Mouse (Mus musculus) hindlimb bud, embryonic 11.5 days (tissue): ENCODE results near the gene Opcml.
A peak's percentile ranks its signal among the peaks of the same experiment; 100 is the strongest.

Experiments used
- DNase-seq: peaks from one replicate; pipeline ENCODE4 v3.0.0-alpha.2; 2012; ENCODE audit warnings: low read depth, low spot score; ENCODE audit errors: extremely low spot score

Gene Opcml

DNA sequence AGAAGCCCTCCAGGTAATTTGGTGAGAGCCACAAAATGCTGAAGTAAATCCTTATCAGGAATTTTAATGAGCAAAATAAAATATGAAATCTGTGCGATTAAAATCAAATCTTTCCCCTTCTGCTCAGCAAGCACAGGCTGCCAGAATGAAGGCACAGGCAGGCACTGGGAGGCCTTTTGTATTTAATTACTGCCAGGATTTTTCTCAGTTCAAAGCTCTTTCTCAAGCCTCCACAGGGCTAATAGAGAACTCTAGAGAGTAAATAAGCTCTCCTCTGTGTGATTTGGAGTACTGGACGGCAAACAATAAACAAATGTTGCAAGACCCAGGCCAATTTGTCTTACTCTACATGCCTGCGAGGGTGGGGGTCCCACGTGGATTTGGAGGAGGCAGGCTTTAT lies 208.2 kb downstream of the Opcml start:
- no peak for DNase-seq

GRCm38 (mm10) chr9:28003131-28003530 lies 212.6 kb downstream of the Opcml start:
- DNase-seq, result no peak

DNA sequence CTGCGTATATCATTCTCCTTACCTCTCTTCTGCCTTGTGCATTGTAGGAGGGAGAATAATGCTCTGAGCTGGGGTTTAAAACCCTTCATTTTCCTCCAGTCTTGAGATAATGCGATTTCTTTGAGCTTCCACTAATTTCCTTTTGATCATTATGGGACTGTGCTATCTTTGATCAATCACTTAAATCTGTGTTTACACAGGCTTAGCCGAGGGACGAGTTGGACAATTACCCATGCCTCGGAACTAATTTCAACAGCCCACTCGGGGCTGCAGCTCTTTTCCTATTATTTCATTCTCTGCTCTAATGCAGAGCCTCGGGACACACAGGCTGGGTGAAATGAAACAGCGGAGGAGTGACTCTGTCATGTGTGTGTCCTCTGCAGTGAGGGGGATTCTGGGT lies 220.9 kb downstream of the Opcml start:
- DNase-seq, result no peak

DNA sequence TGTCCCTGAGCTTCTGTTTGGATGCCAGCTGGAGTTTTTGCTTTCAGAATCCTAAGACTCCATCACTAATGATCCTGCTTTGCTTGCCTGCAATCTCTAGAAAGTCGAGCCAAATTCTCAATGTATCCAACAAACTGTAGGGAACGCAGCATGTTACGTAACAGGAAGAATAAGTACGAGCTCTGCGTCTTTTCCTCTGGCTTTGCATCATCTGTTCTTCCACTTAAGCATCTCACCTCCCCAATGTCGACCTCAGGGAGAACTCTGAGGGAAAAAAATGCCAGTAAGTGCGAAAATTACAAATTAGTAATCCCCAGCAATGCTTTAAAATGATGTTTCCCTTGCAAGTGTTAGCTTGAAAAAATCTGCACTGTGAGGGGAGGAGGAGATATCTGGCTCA lies 222.1 kb downstream of the Opcml start:
- DNase-seq, result no peak

- DNase-seq, result no peak
These were observed 222.6 kb downstream of the Opcml start for GRCm38 (mm10) chr9:28013192-28013591.

DNA sequence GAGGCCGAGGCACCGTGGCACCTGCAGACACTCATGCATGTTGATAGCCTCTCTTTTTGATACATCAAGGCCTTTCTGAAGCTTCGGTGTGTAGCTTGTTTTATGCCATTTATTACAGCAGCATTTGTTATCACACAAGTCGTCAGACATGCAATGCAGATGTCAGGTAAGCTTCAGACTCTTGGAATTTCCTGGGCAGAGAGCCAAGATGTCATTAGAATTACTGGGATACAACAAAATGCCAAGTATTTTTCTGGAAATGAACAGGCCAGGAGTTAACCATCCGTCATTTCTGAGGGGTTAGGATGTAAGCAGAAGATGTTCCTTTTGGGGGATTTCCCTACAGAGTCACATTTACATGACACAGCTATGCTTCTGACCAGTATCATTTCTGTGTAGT lies 237.6 kb downstream of the Opcml start:
- no peak for DNase-seq

- no peak for DNase-seq
These were observed 238.3 kb downstream of the Opcml start for GRCm38 (mm10) chr9:28028788-28029393.

DNA sequence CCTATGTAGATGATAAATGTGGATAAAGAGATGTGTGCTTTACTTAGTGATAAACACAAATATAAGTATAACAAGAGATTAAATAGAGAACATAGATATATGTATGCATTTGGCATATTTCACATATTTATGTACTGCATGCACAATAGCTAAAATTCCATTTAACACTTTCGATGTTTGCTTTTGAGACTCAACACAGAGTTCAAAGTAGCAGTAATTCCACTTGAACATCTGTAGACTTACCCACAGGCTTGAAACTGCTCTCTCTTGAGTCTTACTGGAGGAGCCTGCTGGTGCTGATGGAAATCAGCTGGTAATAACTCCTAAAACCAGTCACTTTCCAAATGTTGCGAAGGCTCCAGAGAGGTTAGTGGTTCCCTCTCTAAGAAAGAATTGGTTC lies 258.6 kb downstream of the Opcml start:
- DNase-seq, result no peak

DNA sequence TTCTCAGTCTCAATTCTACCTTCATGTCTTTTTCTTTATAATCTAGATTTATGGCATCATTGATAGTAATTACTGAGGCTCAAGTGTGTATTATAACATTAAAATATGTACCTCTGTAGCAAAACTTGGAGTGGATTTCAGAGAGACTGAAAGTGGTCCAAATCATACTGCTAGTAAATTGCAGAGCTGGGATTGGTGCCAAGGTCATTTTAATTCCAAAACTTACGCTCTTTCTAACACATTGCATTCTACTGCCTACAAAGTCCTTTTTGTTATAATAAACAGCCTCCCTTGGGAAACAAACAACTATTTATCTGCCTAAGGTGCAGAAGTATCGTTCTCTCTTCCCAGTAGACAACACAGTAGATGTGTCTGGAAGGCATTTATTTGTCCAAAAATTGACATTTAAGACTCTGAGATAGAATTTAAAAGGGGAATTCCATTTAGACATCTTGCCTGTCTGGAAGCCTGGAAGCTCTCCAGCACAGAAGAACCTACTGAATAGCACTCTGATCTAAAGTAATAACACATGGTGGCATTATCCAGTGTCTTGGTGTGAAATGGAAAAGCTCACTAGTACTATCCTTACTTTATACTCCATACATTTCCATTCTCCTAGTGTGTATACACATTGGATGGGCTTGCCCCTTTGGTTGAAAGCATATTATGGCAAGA lies 266.7 kb downstream of the Opcml start:
- no peak for DNase-seq

DNA sequence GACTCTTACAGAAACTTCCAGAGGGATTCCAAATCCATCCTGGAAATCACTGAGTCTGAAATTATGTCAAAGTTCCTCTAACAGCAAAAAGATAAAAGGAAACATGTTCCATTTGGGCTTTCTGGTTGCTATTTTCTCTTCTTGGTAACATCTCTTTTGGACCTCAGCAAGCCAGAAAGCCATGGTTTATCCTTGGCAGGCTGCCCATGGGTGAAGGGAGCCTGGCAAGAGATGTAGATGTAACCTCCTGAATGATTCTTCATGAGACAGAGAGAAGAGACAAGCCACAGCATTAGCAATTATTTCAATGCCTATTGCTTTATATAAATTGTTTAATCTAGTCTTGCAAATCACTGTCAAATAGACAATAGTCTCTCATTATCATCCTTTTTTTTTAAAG lies 274.6 kb downstream of the Opcml start:
- DNase-seq, result no peak

DNA sequence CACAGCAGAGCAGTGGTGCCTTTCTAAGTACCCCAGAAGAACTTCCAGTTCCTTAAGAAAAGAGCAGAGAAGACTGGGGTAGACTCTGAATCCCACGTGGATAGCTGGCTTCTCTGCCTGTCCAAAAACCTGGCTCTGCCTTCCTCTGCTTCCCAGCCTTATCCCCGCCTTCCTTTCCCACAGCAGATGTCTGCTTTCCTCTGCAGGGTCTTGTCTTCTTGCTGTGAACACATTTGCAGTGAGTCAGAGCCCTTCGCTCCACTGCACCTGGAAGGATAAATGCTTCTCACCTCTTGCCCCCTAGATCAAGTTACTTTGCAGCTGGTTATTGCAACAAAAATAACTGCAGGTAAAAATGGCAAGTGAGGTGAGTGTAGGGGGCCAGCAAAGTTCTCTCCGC lies 290.1 kb downstream of the Opcml start:
- no peak for DNase-seq

GRCm38 (mm10) chr9:28083754-28084153 lies 293.2 kb downstream of the Opcml start:
- DNase-seq, result no peak

GRCm38 (mm10) chr9:28084273-28084726 lies 293.7 kb downstream of the Opcml start:
- DNase-seq, result no peak

DNA sequence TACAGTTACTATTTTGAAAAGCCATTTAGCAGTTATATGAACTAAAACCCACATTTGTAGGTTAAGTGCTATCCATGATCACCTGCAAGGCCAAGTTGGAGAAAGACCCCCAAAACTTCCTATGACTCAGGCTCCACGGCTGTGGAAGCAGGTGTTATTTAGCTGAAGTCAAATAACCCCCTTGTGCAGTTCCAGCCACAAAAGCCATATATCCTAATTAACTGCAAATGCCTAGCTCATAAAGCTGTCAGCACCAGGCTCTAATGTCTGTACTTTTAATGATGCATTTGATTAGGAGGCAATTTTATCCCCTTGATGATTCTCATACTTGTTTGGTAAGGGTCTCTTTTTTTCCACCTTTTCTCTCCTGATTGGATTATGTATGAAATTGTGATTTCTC lies 300.8 kb downstream of the Opcml start:
- peak; percentile 89 for DNase-seq

GRCm38 (mm10) chr9:28094722-28095121 lies 304.1 kb downstream of the Opcml start:
- DNase-seq, result no peak

DNA sequence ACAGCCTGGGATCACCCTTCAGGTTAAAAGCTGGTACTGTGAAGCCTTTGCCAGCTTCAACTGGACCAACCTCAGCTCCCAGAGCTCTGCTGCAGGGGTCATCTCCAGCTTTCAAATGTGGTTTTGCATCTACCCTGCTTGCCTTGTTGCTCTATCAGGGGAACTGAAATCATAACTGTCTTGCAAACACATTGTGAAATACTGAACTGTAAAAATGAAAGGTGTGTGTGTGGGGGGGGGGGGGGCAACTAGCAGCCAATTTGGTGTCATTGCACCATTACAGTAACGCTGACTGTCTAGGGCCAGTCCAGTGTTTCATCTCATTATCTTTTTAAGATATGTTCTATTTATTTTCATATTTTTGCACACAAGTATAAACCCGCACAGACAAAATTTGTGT lies 305.6 kb downstream of the Opcml start:
- no peak for DNase-seq

- DNase-seq, result no peak
These were observed 311.4 kb downstream of the Opcml start for GRCm38 (mm10) chr9:28101981-28102380.

DNA sequence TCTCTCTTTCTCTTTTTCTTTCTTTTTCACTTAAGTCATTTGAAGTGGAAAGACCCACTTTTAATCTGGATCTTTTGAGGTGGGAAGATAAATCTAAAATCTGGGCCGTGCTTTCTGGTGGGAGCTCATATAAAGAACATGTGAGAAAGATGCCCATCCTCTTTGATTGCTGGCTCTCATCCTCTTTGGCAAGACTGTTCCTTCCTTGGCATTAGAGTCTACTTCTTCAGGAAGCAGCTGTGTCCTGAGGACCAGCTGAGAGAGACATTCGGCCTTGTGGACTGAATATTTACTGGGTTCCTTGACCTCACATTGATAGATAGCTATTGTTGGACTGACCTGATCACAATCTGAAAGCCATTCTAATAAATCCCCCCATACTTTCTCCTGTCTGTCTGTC lies 331.3 kb downstream of the Opcml start:
- no peak for DNase-seq

- no peak for DNase-seq
These were observed 338.2 kb downstream of the Opcml start for GRCm38 (mm10) chr9:28128735-28129134.

GRCm38 (mm10) chr9:28131521-28131920 lies 340.9 kb downstream of the Opcml start:
- DNase-seq, result no peak

GRCm38 (mm10) chr9:28136614-28137013 lies 346.0 kb downstream of the Opcml start:
- no peak for DNase-seq

DNA sequence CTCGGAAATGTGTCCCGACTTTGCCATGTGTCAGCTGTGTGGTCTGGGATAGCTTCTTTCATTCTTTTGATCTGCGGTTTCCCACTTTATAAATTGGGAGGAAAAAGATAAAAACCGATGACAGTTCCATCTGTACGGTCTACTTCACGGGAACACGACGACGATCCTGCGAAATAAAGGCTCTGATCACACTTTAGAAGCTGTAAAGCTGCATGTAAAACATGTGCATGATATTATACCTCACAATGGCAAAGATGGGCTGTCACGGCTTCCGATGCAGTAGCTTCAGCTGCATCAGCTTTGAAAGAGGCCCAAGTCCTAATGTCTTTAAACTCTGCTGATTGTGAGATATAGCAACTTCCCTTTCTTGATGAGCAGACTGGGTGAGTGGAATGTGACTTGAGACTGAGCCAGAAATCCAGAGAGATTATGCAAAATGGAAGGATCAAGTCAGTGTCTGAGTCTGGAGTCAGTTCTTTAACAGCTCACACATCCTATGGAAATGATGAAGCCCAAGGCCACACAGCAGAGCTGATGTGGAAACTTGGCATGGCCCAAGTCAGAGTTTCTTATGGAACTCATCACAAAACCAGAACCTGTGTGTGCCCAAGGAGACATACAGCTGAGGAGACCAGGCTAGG lies 349.5 kb downstream of the Opcml start:
- no peak for DNase-seq
